Mouse (Mus musculus) MEL (cell line): ENCODE data around the gene Hist2h3c1.

Source experiments
- CHD1 ChIP-seq: IDR thresholded peaks from 2 replicates; pipeline ENCODE4 v1.6.1; 2012; ENCODE audit warnings: low read depth, mild to moderate bottlenecking, inconsistent platforms, low read length, improper control_type of control experiment
- POLR2AphosphoS2 ChIP-seq: IDR thresholded peaks from 2 replicates; pipeline ENCODE4 v1.6.1; 2011; ENCODE audit warnings: low read length, improper control_type of control experiment
- USF1 ChIP-seq: IDR thresholded peaks from 2 replicates; pipeline ENCODE4 v1.6.1; 2014; ENCODE audit warnings: low read depth, mild to moderate bottlenecking, inconsistent platforms, low read length, improper control_type of control experiment, moderate library complexity

DNA sequence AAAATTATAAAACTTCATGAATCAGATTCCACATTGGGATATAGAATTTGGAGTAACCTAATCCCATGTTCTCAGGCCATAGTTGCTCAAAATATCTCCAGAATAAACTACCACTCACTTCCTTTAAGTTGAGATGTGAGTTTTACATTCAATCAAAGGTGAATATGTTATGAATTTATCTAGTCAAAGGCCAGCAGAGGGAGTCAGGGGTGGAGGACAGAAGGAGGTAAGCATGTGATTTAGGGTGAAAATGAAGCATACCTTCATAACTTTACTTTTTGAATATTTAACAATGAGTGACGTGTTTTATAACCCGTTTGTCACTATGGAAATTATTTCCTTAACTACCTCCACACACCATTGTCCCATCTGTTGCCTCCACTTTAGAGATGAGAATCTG is 11.6 kb upstream of the Hist2h3c1 start:
- TF ChIP-seq USF1 = no peak
- no peak for TF ChIP-seq POLR2AphosphoS2
- TF ChIP-seq CHD1 = no peak
